Mouse (Mus musculus) left cerebral cortex, postnatal 10 days (tissue): ENCODE results near the gene Creb3. TPM values are rescaled to one million over a fixed set of nuclear protein-coding genes. Genes with fewer than 3 reads are reported as not detected.
"Not testable (repeated sequence)": the region's sequence is repeated elsewhere in the genome, so short reads cannot be mapped to it uniquely, and the experiment has no call there.

Experiments used
- DNase-seq, 2 experiments: peaks; one replicate each; pipeline ENCODE4 v3.0.0; 2021 to 2022; ENCODE audit warnings: low spot score in 2 of 2, mixed read lengths in 1 of 2; ENCODE audit errors: extremely low spot score in 1 of 2
- intact Hi-C: fragments of 180-260 bp; cut with DNase I; formaldehyde crosslinking; loops from one replicate; pipeline ENCODE4 v1.15.1; 2025
- total RNA-seq, 2 experiments: library from RNA; stranded (reverse); gene quantifications; 2 replicates each; pipeline ENCODE4 v1.2.3; 2021

Gene Creb3
- 10 to 100 TPM; 74.4 to 74.6 TPM for total RNA-seq

GRCm38 (mm10) chr4:43561997-43562768 is at the start of gene Creb3, which contains the start of gene Tln1:
Gene Creb3 (plus strand): TSS chr4:43562332.
Gene Tln1 (minus strand): TSS chr4:43562691.
- DNase-seq, result peak; percentile 94 to 95
- intact Hi-C loops, result no loop called here

- DNase-seq, result no peak
- intact Hi-C loops, result no loop called here
Measured at GRCm38 (mm10) chr4:43512653-43513052, 49.5 kb upstream of the Creb3 start.

- intact Hi-C loops, result no loop called here
Measured at GRCm38 (mm10) chr4:43513300-43513699, 48.8 kb upstream of the Creb3 start.

GRCm38 (mm10) chr4:43513791-43514190 is 48.3 kb upstream of the Creb3 start:
- intact Hi-C loops, result no loop called here
- no peak for DNase-seq

More at GRCm38 (mm10) chr4:43513300-43513699, 48.8 kb upstream of the Creb3 start:
- DNase-seq, result no peak

- intact Hi-C loops, result no loop called here
- DNase-seq, result no peak
Measured at GRCm38 (mm10) chr4:43515764-43516708, 46.1 kb upstream of the Creb3 start.

- DNase-seq, result no peak
- intact Hi-C loops, result no loop called here
Measured at GRCm38 (mm10) chr4:43519551-43519950, 42.6 kb upstream of the Creb3 start.

- DNase-seq, result peak; percentile 76 to 84
- intact Hi-C loops, result no loop called here
Measured at GRCm38 (mm10) chr4:43519956-43520355, 42.2 kb upstream of the Creb3 start.

- intact Hi-C loops, result loop anchor here (5.0 kb wide), 1 partner anchor 36 kb away; the partner anchor contains the start of gene Ccdc107
- no peak for DNase-seq
Measured at GRCm38 (mm10) chr4:43527880-43528279, 34.3 kb upstream of the Creb3 start.

- intact Hi-C loops, result loop anchor here (5.0 kb wide), 1 partner anchor 36 kb away; the partner anchor contains the start of gene Ccdc107
- DNase-seq, result no peak
Measured at GRCm38 (mm10) chr4:43528487-43528886, 33.6 kb upstream of the Creb3 start.

GRCm38 (mm10) chr4:43530081-43530501 is 32.0 kb upstream of the Creb3 start:
- intact Hi-C loops, result no loop called here
- peak in 1 of 2 experiments; percentile 36 for DNase-seq

GRCm38 (mm10) chr4:43530581-43530980 is 31.6 kb upstream of the Creb3 start:
- intact Hi-C loops, result no loop called here

GRCm38 (mm10) chr4:43533270-43533669 is 28.9 kb upstream of the Creb3 start:
- peak in 1 of 2 experiments; percentile 20 for DNase-seq
- intact Hi-C loops, result no loop called here

More at GRCm38 (mm10) chr4:43530581-43530980, 31.6 kb upstream of the Creb3 start:
- DNase-seq, result peak; percentile 70 to 83

- DNase-seq, result peak in 1 of 2 experiments; percentile 14
- intact Hi-C loops, result no loop called here
Measured at GRCm38 (mm10) chr4:43535628-43536027, 26.5 kb upstream of the Creb3 start.

GRCm38 (mm10) chr4:43536031-43536430 is 26.1 kb upstream of the Creb3 start:
- DNase-seq, result peak in 1 of 2 experiments; percentile 47
- intact Hi-C loops, result no loop called here

GRCm38 (mm10) chr4:43542044-43542443 is 20.1 kb upstream of the Creb3 start:
- intact Hi-C loops, result no loop called here
- DNase-seq, result no peak

- intact Hi-C loops, result no loop called here
- DNase-seq, result peak in 1 of 2 experiments; percentile 61
Measured at GRCm38 (mm10) chr4:43546375-43547047, 15.6 kb upstream of the Creb3 start.

- no peak for DNase-seq
- intact Hi-C loops, result no loop called here
Measured at GRCm38 (mm10) chr4:43547160-43547559, 15.0 kb upstream of the Creb3 start.

GRCm38 (mm10) chr4:43549055-43549454 is 13.1 kb upstream of the Creb3 start:
- intact Hi-C loops, result no loop called here
- DNase-seq, result no peak

- intact Hi-C loops, DNase-seq: not testable (repeated sequence)
Measured at GRCm38 (mm10) chr4:43551854-43552253, 10.3 kb upstream of the Creb3 start.
